Mouse (Mus musculus): ENCODE data around the gene Olfr1462.

The Olfr1462 gene

DNA sequence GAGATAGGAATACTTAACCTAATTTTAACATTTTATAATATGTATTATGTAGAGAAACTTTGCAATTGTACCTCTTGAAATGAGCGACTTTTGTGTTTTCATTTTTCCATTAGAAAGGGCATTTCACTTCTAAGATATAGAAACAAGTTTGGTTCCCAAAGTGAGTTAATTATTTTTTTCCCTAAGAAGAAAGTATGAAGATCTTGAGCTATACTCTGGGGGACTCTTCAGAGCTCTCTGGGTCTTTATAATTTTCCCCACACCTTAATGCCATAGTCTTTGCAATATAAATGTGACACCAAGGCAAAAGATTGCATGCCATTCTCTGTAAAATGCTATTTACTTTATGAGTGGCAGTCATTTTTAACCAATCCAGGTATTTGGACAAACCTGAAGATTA is at the start of gene Olfr1462:
TSS of gene Olfr1462 (plus strand) at position 301 of the 400 bp plus-strand sequence.
- DNase-seq (ENCODE audit: low spot score) = no peak

DNA sequence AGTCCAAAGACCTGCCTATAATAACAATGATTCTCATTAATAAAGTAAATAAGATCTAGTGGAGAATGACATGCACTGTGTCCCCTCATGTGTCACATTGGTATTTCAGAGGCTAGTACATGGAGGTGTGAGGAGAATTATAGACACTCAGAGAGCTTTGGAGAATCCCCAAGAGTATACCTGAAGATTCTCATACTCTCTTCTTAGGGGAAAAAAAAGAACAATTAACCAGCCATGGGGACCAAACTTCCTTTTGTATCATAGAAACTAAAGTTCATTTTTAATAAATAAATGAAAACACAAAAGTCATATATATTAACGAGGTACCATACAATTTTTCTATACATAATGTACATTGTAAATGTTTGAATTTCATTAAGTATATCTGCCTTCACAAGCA is 36.1 kb upstream of the Olfr1462 start, which contains the start of gene Olfr1459:
TSS of gene Olfr1459 (minus strand) at position 101 of the 400 bp plus-strand sequence.
- no peak for DNase-seq (ENCODE audit: low spot score)

DNA sequence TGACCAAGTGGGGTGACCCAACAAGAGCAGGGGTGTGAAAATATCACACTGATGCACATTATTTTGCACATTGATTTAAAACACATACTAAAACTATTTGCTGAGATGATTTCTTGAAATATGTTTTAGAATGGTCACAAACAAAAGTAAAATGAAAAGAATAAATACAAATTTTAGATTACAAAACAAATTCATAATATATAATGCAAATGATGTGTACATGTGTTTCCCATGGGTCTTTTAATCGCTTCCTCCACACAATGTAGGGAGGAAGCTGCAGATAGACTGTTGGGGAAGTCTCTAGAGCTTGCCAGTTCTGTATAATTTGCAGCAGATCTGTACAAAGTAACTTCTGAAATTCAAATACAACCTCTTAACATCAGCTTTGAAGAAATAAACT is 22.8 kb upstream of the Olfr1462 start, which contains the start of gene Olfr1461:
TSS of gene Olfr1461 (plus strand) at position 301 of the 400 bp plus-strand sequence.
- DNase-seq (ENCODE audit: low spot score) = no peak

DNA sequence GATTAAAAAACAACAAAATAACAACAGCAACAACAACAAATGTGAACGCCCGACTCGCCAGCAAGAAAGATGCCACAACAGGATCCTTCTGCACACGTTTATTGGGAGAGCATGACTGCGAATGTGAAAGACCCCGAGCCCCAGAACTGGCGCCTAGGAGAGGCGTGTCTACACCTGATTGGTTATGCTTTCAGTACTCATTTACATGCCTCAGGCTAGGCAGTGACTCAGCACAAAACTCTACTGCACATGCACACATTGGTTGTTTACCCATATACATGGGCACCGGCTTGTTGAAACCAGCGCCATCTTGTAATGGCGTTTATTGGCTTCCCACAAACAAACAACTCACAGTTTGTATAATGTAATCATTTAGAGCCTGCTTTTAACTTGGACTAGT is 36.1 kb downstream of the Olfr1462 start:
- DNase-seq (ENCODE audit: low spot score) = no peak

DNA sequence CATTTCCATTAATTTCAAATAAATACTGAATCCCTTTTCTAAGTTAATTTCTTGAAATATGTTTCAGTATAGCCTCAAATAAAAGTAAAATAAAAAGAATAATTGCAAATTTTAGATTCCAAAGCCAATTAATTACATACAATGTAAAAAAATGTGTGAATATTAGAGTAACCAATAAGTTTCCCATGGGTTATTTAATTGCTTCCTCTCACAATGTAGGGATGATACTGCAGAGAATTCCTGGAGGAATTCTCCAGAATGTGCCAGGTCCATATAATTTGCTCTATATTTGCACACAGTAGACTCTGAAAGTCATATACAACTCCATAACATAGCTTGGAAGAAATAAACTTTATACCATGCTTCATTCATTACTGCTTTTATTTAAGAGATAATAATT is 45.5 kb downstream of the Olfr1462 start, which contains the start of gene Olfr1463:
TSS of gene Olfr1463 (plus strand) at position 301 of the 400 bp plus-strand sequence.
- DNase-seq (ENCODE audit: low spot score) = no peak

Measured in adipocyte (in vitro differentiated cells).